Mouse (Mus musculus): ENCODE measurements around the gene Mylip. TPM values are rescaled to one million over a fixed set of nuclear protein-coding genes. Genes with fewer than 3 reads are reported as not detected.

Gene Mylip
- polyA plus RNA-seq, 1 experiment from 2014 or later = 5.1 TPM

DNA sequence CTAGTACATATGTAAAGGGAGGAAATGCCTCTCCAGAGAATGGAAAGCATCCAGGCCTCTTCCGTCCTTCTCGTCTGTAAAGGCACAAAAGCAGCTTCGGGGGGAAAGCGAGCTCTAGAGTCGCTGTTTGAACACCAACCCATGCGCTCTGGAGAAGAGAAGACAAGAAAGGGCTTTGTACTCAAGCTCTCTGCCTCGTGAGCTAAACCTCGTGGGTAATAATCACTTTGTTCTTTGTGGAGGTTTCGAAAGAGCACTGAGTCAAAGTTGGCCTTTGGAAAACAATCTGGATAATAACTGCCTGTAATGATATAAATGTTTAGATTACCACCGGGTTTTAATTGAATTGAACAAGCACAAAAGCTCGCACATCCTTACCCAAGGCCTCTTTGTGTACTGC, 39.7 kb downstream of the Mylip start:
- 63% methylated on average over 11 of the region's 11 CpGs for WGBS

DNA sequence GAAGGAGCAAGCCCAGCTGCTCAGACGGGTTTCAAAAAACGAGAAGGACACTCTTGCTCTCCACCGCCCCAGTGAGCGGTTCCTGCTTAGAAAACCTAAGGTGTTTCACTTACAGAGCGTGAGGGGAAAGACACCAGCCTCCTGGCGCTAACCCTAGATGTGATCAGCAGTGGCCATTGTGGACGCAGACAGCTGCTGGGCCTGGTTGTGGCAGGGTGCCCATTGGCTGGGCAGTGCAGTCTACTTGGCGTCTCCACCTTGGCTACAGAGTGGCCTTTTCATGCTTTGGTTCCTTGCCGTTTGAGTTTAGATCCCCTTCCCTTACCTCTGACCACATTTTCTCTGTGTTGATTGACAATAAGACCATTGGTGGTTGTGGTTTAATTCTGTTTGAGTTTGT, 47.6 kb downstream of the Mylip start:
- no peak for DNase-seq (ENCODE audit: low spot score)
- ATAC-seq (ENCODE audit: insufficient read depth, low FRiP score, low TSS enrichment) = no peak
- Histone ChIP-seq H3K27ac (ENCODE audit: low read depth, low read length) (no peak overlapping the region), H3K9ac (ENCODE audit: low read length) (no peak overlapping the region), H3K36me3 (ENCODE audit: control insufficient read depth, insufficient read depth, low read length) (no peaks in the 10 kb centered on the region), H3K9me3 (ENCODE audit: control insufficient read depth, low read length) (no peaks in the 10 kb centered on the region), H3K4me2 (ENCODE audit: low read depth) (no peak overlapping the region), H3K27me3 (ENCODE audit: control insufficient read depth, insufficient read depth, low read length) (no peaks in the 10 kb centered on the region), H3K4me3 (ENCODE audit: low read depth, low read length) (no peak overlapping the region), H3K4me1 (ENCODE audit: control insufficient read depth, insufficient read depth, low read length) (no peaks in the 10 kb centered on the region)
- WGBS = 93% methylated on average over 9 of the region's 9 CpGs

More for the DNA sequence above, 39.7 kb downstream of the Mylip start:
- no peak overlapping the region for H3K27ac ChIP-seq (ENCODE audit: low read depth, low read length)
- no peaks in the 10 kb centered on the region for H3K27me3 ChIP-seq (ENCODE audit: control insufficient read depth, insufficient read depth, low read length)
- ATAC-seq (ENCODE audit: insufficient read depth, low FRiP score, low TSS enrichment) (no peak), DNase-seq (ENCODE audit: low spot score) (no peak)
- H3K9ac ChIP-seq (ENCODE audit: low read length) = no peak overlapping the region
- no peak overlapping the region for H3K4me3 ChIP-seq (ENCODE audit: low read depth, low read length)
- H3K4me1 ChIP-seq (ENCODE audit: control insufficient read depth, insufficient read depth, low read length) = no peaks in the 10 kb centered on the region
- H3K9me3 ChIP-seq (ENCODE audit: control insufficient read depth, low read length) = no peaks in the 10 kb centered on the region
- no peak overlapping the region for H3K4me2 ChIP-seq (ENCODE audit: low read depth)
- no peaks in the 10 kb centered on the region for H3K36me3 ChIP-seq (ENCODE audit: control insufficient read depth, insufficient read depth, low read length)

DNA sequence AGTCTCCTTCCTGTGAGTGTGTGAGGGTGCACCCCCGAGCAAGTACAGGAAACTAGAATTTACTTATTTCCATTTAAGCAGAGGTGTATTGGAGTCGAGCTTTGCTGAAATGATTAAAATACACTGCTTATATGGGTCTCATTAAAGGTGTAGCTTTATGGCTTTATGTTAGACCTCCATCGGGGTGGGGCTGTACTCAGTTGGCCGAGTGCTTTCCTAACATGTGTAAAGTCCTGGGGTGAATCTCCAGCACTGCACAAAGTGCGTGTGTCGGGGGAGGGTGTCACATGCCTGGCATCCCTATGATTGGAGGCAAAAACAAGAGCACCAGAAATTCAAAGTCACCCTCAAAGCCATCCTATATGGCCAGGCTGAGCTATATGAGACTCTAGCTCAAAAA, 49.3 kb downstream of the Mylip start:
- WGBS = 87% methylated on average over 6 of the region's 6 CpGs
- no peaks in the 10 kb centered on the region for H3K36me3 ChIP-seq (ENCODE audit: control insufficient read depth, insufficient read depth, low read length)
- no peak for ATAC-seq (ENCODE audit: insufficient read depth, low FRiP score, low TSS enrichment)
- H3K4me1 ChIP-seq (ENCODE audit: control insufficient read depth, insufficient read depth, low read length) = no peaks in the 10 kb centered on the region
- no peak overlapping the region for H3K4me3 ChIP-seq (ENCODE audit: low read depth, low read length)
- H3K4me2 ChIP-seq (ENCODE audit: low read depth) = no peak overlapping the region
- H3K9me3 ChIP-seq (ENCODE audit: control insufficient read depth, low read length) = no peaks in the 10 kb centered on the region
- DNase-seq (ENCODE audit: low spot score) = no peak
- H3K9ac ChIP-seq (ENCODE audit: low read length) = no peak overlapping the region
- H3K27me3 ChIP-seq (ENCODE audit: control insufficient read depth, insufficient read depth, low read length) = no peaks in the 10 kb centered on the region
- no peak overlapping the region for H3K27ac ChIP-seq (ENCODE audit: low read depth, low read length)

DNA sequence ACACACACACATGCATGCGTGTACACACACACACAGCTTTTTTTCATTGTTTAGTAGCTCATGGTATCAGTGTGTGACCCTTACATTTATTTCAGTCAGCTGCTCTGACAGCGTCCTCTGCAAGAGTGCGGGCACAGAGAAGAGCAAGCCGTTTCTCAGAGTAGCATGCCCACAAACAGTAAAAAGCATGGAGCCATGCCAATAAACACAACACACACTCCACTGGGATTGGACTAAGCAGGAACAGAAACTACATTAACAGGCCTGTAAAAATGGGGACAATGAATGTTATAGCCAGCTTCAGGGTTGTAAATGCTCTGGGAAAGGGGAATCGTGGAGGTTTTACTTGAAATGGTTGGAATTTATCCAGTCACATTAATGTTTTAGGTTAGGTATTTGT, 50.7 kb downstream of the Mylip start:
- Histone ChIP-seq H3K9me3 (ENCODE audit: control insufficient read depth, low read length) (no peaks in the 10 kb centered on the region), H3K27ac (ENCODE audit: low read depth, low read length) (no peak overlapping the region), H3K4me3 (ENCODE audit: low read depth, low read length) (no peak overlapping the region), H3K4me2 (ENCODE audit: low read depth) (no peak overlapping the region), H3K9ac (ENCODE audit: low read length) (no peak overlapping the region), H3K4me1 (ENCODE audit: control insufficient read depth, insufficient read depth, low read length) (no peaks in the 10 kb centered on the region), H3K27me3 (ENCODE audit: control insufficient read depth, insufficient read depth, low read length) (no peaks in the 10 kb centered on the region), H3K36me3 (ENCODE audit: control insufficient read depth, insufficient read depth, low read length) (no peaks in the 10 kb centered on the region)
- WGBS = 83% methylated on average over 5 of the region's 5 CpGs
- ATAC-seq (ENCODE audit: insufficient read depth, low FRiP score, low TSS enrichment) = no peak
- DNase-seq (ENCODE audit: low spot score) = no peak

DNA sequence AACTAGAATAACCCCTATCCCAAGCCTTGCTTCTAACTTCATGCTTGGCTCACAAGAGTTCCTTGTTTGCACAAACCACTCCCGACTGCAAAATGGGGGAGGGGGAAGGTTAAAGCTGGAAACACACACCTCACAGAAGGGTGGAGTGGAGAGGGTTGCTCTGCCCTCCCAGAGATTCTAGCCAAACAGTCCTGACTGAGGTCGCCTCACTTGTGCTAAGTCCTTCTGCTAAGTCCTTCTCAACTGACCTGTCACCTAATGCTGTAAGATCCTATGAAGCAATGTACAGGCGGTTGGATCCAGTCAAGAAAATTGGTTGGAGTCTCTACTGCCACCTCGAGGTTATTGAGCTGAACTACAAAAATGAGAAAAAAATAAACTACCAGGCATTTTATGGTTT, 52.9 kb downstream of the Mylip start:
- Histone ChIP-seq H3K9me3 (ENCODE audit: control insufficient read depth, low read length) (no peaks in the 10 kb centered on the region), H3K4me2 (ENCODE audit: low read depth) (no peak overlapping the region), H3K27ac (ENCODE audit: low read depth, low read length) (no peak overlapping the region), H3K9ac (ENCODE audit: low read length) (no peak overlapping the region), H3K4me1 (ENCODE audit: control insufficient read depth, insufficient read depth, low read length) (no peaks in the 10 kb centered on the region), H3K36me3 (ENCODE audit: control insufficient read depth, insufficient read depth, low read length) (no peaks in the 10 kb centered on the region), H3K4me3 (ENCODE audit: low read depth, low read length) (no peak overlapping the region), H3K27me3 (ENCODE audit: control insufficient read depth, insufficient read depth, low read length) (no peaks in the 10 kb centered on the region)
- ATAC-seq (ENCODE audit: insufficient read depth, low FRiP score, low TSS enrichment) (no peak), DNase-seq (ENCODE audit: low spot score) (no peak)
- 36% methylated on average over 4 of the region's 4 CpGs for WGBS

DNA sequence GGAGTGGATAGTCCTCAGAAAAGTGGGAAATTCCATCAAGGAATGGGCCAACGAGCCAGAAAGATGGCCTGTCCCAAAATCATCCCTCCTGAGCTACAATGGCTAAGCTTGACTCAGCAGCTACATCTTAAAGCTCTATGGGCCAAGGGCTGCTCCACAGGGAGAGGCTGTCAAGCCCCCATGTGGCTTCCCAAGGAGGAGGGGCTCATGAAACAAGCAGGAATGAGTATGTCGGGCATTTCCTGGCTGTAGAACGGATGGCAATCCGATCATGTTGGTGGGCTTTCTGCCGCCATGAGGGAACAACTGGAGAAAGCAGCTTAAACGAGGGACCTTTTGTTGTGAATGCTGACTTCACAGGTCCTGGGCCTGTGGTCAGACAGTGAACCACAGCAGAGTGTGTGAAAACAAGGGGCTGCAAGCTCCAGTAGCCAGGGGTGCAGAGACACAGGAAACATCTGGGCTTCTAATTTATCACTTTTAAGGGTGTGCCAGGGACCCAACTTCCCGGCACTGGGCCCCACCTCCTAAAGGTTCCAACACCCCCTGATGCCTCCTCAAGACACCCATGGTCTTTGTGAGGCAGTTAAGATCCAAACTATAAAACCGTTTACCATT, 53.5 kb downstream of the Mylip start:
- Histone ChIP-seq H3K36me3 (ENCODE audit: control insufficient read depth, insufficient read depth, low read length) (no peaks in the 10 kb centered on the region), H3K4me3 (ENCODE audit: low read depth, low read length) (no peak overlapping the region), H3K9me3 (ENCODE audit: control insufficient read depth, low read length) (no peaks in the 10 kb centered on the region), H3K9ac (ENCODE audit: low read length) (no peak overlapping the region), H3K4me2 (ENCODE audit: low read depth) (no peak overlapping the region), H3K4me1 (ENCODE audit: control insufficient read depth, insufficient read depth, low read length) (no peaks in the 10 kb centered on the region), H3K27me3 (ENCODE audit: control insufficient read depth, insufficient read depth, low read length) (no peaks in the 10 kb centered on the region), H3K27ac (ENCODE audit: low read depth, low read length) (no peak overlapping the region)
- 56% methylated on average over 8 of the region's 8 CpGs for WGBS
- ATAC-seq (ENCODE audit: insufficient read depth, low FRiP score, low TSS enrichment) = no peak
- DNase-seq (ENCODE audit: low spot score) = no peak

DNA sequence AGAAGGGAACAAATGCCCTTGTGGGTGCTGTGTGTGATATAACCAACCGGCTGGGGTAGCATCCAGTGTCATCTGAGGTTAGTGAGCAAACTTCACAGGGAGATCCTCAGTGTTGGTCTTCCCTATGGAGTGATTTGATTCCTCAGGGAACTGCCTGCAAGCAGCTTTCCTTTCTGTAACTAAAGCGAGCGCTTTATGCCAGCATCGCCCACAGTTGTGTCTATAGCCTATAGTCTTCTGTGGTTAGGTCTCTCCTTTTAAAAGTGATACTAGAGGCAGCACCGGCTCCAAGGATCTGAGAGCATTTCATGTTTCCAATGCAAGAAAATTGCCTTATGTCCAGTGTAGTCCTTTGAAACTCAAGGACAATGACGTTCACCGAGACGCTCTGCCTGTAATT, 54.7 kb downstream of the Mylip start:
- 81% methylated on average over 8 of the region's 8 CpGs for WGBS
- no peaks in the 10 kb centered on the region for H3K36me3 ChIP-seq (ENCODE audit: control insufficient read depth, insufficient read depth, low read length)

DNA sequence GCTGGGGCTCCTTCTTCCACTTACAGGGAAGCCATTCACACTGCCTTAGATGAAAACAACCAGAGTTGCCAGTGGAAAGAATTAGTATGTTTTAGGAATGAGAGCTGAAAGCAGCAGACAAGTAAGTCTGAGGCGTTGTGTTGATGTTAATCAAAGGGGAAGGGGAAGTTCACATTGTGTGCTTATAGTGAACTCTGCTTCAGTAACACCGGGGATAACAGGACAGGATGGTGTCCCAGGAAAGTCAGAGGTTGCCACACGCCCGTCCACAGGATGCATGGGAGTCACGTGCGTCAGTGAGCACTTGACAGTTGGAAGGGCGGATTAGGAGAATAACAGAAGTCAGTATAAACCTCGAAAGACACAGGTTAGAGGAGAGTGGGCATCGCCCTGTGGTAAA, 55.1 kb downstream of the Mylip start:
- Histone ChIP-seq H3K9me3 (ENCODE audit: control insufficient read depth, low read length) (no peaks in the 10 kb centered on the region), H3K36me3 (ENCODE audit: control insufficient read depth, insufficient read depth, low read length) (no peaks in the 10 kb centered on the region), H3K27ac (ENCODE audit: low read depth, low read length) (no peak overlapping the region), H3K4me1 (ENCODE audit: control insufficient read depth, insufficient read depth, low read length) (no peaks in the 10 kb centered on the region), H3K27me3 (ENCODE audit: control insufficient read depth, insufficient read depth, low read length) (no peaks in the 10 kb centered on the region), H3K9ac (ENCODE audit: low read length) (no peak overlapping the region), H3K4me3 (ENCODE audit: low read depth, low read length) (no peak overlapping the region), H3K4me2 (ENCODE audit: low read depth) (no peak overlapping the region)
- WGBS = 86% methylated on average over 9 of the region's 9 CpGs
- DNase-seq (ENCODE audit: low spot score) (no peak), ATAC-seq (ENCODE audit: insufficient read depth, low FRiP score, low TSS enrichment) (no peak)

More for the DNA sequence above, 54.7 kb downstream of the Mylip start:
- no peaks in the 10 kb centered on the region for H3K4me1 ChIP-seq (ENCODE audit: control insufficient read depth, insufficient read depth, low read length)
- no peak overlapping the region for H3K4me3 ChIP-seq (ENCODE audit: low read depth, low read length)
- no peak overlapping the region for H3K27ac ChIP-seq (ENCODE audit: low read depth, low read length)
- H3K4me2 ChIP-seq (ENCODE audit: low read depth) = no peak overlapping the region
- H3K27me3 ChIP-seq (ENCODE audit: control insufficient read depth, insufficient read depth, low read length) = no peaks in the 10 kb centered on the region
- no peak overlapping the region for H3K9ac ChIP-seq (ENCODE audit: low read length)
- DNase-seq (ENCODE audit: low spot score) (no peak), ATAC-seq (ENCODE audit: insufficient read depth, low FRiP score, low TSS enrichment) (no peak)
- no peaks in the 10 kb centered on the region for H3K9me3 ChIP-seq (ENCODE audit: control insufficient read depth, low read length)

DNA sequence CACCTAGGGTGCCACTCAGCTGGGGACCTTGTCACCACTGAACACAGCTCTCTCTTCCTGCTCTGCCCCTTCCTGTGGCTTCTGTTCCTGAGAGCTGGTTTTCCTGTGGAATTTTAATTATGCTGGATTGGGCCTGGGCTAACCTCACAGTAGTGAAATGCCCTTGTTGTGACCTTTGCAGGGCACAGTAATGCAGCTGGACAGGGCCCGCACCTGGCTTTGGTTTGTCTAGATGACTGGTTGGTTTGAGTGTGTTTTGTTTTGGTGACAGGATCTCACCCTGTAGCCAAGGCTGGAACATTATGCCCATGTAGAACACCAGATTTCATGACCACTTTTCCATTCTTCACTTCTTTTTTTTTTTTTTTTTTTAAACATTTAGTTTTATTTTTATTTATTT, 57.1 kb downstream of the Mylip start:
- Histone ChIP-seq H3K27me3 (ENCODE audit: control insufficient read depth, insufficient read depth, low read length) (no peaks in the 10 kb centered on the region), H3K36me3 (ENCODE audit: control insufficient read depth, insufficient read depth, low read length) (no peaks in the 10 kb centered on the region), H3K4me2 (ENCODE audit: low read depth) (no peak overlapping the region), H3K4me1 (ENCODE audit: control insufficient read depth, insufficient read depth, low read length) (no peaks in the 10 kb centered on the region), H3K9ac (ENCODE audit: low read length) (no peak overlapping the region), H3K4me3 (ENCODE audit: low read depth, low read length) (no peak overlapping the region), H3K9me3 (ENCODE audit: control insufficient read depth, low read length) (no peaks in the 10 kb centered on the region), H3K27ac (ENCODE audit: low read depth, low read length) (no peak overlapping the region)
- WGBS = 67% methylated on average over 1 of the region's 1 CpGs
- no peak for ATAC-seq (ENCODE audit: insufficient read depth, low FRiP score, low TSS enrichment)
- DNase-seq (ENCODE audit: low spot score) = no peak

Measured in neural tube, embryonic 11.5 days (tissue).